Mouse (Mus musculus) v-Abl transformed pro-B cells (cell line): Measurements from ENCODE around the gene Gm4553.
"Not testable (repeated sequence)": the region's sequence is repeated elsewhere in the genome, so short reads cannot be mapped to it uniquely, and the experiment has no call there.

Experiments used
- in situ Hi-C, 2 experiments: fragments of 400-800 bp; cut with MboI; formaldehyde crosslinking; loops; one replicate each; pipeline ENCODE4 v1.15.1; 2025; ENCODE audit not compliant: unreplicated experiment in 2 of 2

Gm4553 gene

GRCm38 (mm10) chr7:142165639-142166038, at the start of gene Gm4553:
Gene Gm4553, minus strand, starts transcription at chr7:142165739.
- in situ Hi-C loops: not testable (repeated sequence)

- in situ Hi-C loops: not testable (repeated sequence)
These were observed 46.6 kb upstream of the Gm4553 start for GRCm38 (mm10) chr7:142212136-142212535.

- in situ Hi-C loops: no loop called here
These were observed 46.0 kb upstream of the Gm4553 start, which contains the start of gene Gm7579 for GRCm38 (mm10) chr7:142211559-142211958. Gene Gm7579, plus strand, starts transcription at chr7:142211859.

GRCm38 (mm10) chr7:142206891-142207290, 41.4 kb upstream of the Gm4553 start:
- in situ Hi-C loops: not testable (repeated sequence)

- in situ Hi-C loops: no loop called here
These were observed 39.9 kb upstream of the Gm4553 start for GRCm38 (mm10) chr7:142205488-142205887.

GRCm38 (mm10) chr7:142201064-142201463, 35.5 kb upstream of the Gm4553 start, which contains the start of gene Krtap5-3:
Gene Krtap5-3, plus strand, starts transcription at chr7:142201364.
- in situ Hi-C loops: no loop called here

GRCm38 (mm10) chr7:142198748-142199147, 33.2 kb upstream of the Gm4553 start:
- in situ Hi-C loops: no loop called here

- in situ Hi-C loops: no loop called here
These were observed 24.8 kb upstream of the Gm4553 start, which contains the start of gene Gm10153 for GRCm38 (mm10) chr7:142190289-142190688. Gene Gm10153, minus strand, starts transcription at chr7:142190389.

- in situ Hi-C loops: no loop called here
These were observed 22.6 kb upstream of the Gm4553 start for GRCm38 (mm10) chr7:142188156-142188555.

- in situ Hi-C loops: no loop called here
These were observed 15.5 kb upstream of the Gm4553 start for GRCm38 (mm10) chr7:142181021-142181420.

- in situ Hi-C loops: no loop called here
These were observed 13.1 kb upstream of the Gm4553 start for GRCm38 (mm10) chr7:142178685-142179084.

- in situ Hi-C loops: not testable (repeated sequence)
These were observed 10.4 kb upstream of the Gm4553 start, which contains the start of gene Krtap5-2 for GRCm38 (mm10) chr7:142175905-142176304. Gene Krtap5-2, minus strand, starts transcription at chr7:142176005.

GRCm38 (mm10) chr7:142169836-142170235, 4.3 kb upstream of the Gm4553 start:
- in situ Hi-C loops: no loop called here

- in situ Hi-C loops: no loop called here
These were observed 6.2 kb downstream of the Gm4553 start for GRCm38 (mm10) chr7:142159366-142159765.

- in situ Hi-C loops: not testable (repeated sequence)
These were observed 8.5 kb downstream of the Gm4553 start, which contains the start of gene Gm29735 for GRCm38 (mm10) chr7:142157013-142157412. Gene Gm29735, minus strand, starts transcription at chr7:142157113.

- in situ Hi-C loops: no loop called here
These were observed 10.2 kb downstream of the Gm4553 start for GRCm38 (mm10) chr7:142155308-142155707.

- in situ Hi-C loops: no loop called here
These were observed 13.3 kb downstream of the Gm4553 start for GRCm38 (mm10) chr7:142152191-142152590.

- in situ Hi-C loops: loop anchor here in 1 of 2 experiments (10.0 kb wide), 1 partner anchor 136 kb away; no protein-coding TSS in a partner anchor
These were observed 16.9 kb downstream of the Gm4553 start for GRCm38 (mm10) chr7:142148633-142149032.

- in situ Hi-C loops: loop anchor here in 1 of 2 experiments (10.0 kb wide), 1 partner anchor 139 kb away; no protein-coding TSS in a partner anchor
These were observed 19.5 kb downstream of the Gm4553 start for GRCm38 (mm10) chr7:142146033-142146432.

GRCm38 (mm10) chr7:142145413-142145940, 20.1 kb downstream of the Gm4553 start:
- in situ Hi-C loops: loop anchor here in 1 of 2 experiments (10.0 kb wide), 1 partner anchor 139 kb away; no protein-coding TSS in a partner anchor

GRCm38 (mm10) chr7:142144507-142144906, 21.0 kb downstream of the Gm4553 start, which contains the start of gene Gm45337:
Gene Gm45337, minus strand, starts transcription at chr7:142144607.
- in situ Hi-C loops: loop anchor here in 1 of 2 experiments (10.0 kb wide), 1 partner anchor 140 kb away; no protein-coding TSS in a partner anchor

GRCm38 (mm10) chr7:142143506-142144010, 22.0 kb downstream of the Gm4553 start:
- in situ Hi-C loops: loop anchor here in 1 of 2 experiments (10.0 kb wide), 1 partner anchor 141 kb away; no protein-coding TSS in a partner anchor
